Mouse (Mus musculus) E14TG2a.4 (cell line): Measurements from ENCODE around the gene Mgmt.

Source experiments
- CTCF ChIP-seq: conservative IDR thresholded peaks from 2 replicates; pipeline ENCODE4 v1.5.1; 2014; ENCODE audit warnings: low read length
- NANOG ChIP-seq: IDR thresholded peaks from 2 replicates; pipeline ENCODE4 v1.6.1; 2014; ENCODE audit warnings: borderline replicate concordance, low read length, mixed read lengths
- POU5F1 ChIP-seq: IDR thresholded peaks from 2 replicates; pipeline ENCODE4 v1.6.1; 2014; ENCODE audit warnings: low read length, borderline replicate concordance

GRCm38 (mm10) chr7:137001783-137002182 is 107.4 kb downstream of the Mgmt start:
- TF ChIP-seq CTCF (no peak), NANOG (no peak), POU5F1 (no peak)
